ENCODE assay signal across 8 mouse cellular contexts in the genomic region with DNA sequence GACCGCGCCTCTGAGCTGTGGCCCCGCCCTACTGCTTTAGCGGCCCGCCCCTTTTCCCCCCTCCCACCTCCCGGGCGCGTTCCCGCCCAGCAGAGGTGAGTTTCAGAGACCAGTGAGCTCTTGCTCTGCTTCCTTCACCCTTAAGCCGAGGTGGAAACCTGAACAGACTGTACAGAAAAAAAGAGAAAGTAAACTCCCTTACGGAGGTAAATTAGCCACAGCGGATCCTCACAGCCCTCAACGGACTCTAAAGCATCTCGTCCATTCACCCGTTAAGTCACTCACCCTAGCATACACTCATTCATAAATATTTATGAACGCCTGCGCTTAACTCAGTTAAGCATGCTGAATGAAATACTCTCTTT. TPM values are rescaled to one million over a fixed set of nuclear protein-coding genes. Genes with fewer than 3 reads are reported as not detected.
DNase-seq lines count a peak whose midpoint lies in the region; ATAC-seq and TF ChIP-seq lines count a peak whose summit lies in the region.

No protein-coding gene starts in this region.

- H3K27me3 ChIP-seq in heart, postnatal 0 days (ENCODE audit: control insufficient read depth, insufficient read depth, low read length): no peaks in the 10 kb centered on the region
- no peaks in the 10 kb centered on the region for H3K27me3 ChIP-seq in hindbrain, embryonic 15.5 days
- H3K27me3 ChIP-seq in midbrain, embryonic 13.5 days: no peaks in the 10 kb centered on the region

- no peaks in the 10 kb centered on the region for H3K9me3 ChIP-seq in heart, postnatal 0 days (replicated peaks; ENCODE audit: control insufficient read depth, low read length)
- H3K9me3 ChIP-seq in hindbrain, embryonic 15.5 days: no peaks in the 10 kb centered on the region
- no peaks in the 10 kb centered on the region for H3K9me3 ChIP-seq in midbrain, embryonic 13.5 days

- ATAC-seq in heart, postnatal 0 days (ENCODE audit: insufficient read depth, low read depth): peak; percentile 14; the same call in 1 of the 2 replicates
- no peak for ATAC-seq in hindbrain, embryonic 15.5 days (ENCODE audit: low FRiP score, low read depth)
- peak; percentile 84 for ATAC-seq in midbrain, embryonic 13.5 days

- peak overlapping the region; percentile 69 for H3K27ac ChIP-seq in heart, postnatal 0 days (ENCODE audit: low read depth)
- H3K27ac ChIP-seq in bone marrow macrophage, adult 2 months (ENCODE audit: insufficient read depth, low read depth, low read length): no peak overlapping the region
- peak overlapping the region; percentile 90; the same call in 1 of the 2 replicates for H3K27ac ChIP-seq in hindbrain, embryonic 15.5 days (replicated peaks)
- peak overlapping the region; percentile 91 for H3K27ac ChIP-seq in midbrain, embryonic 13.5 days

- peaks cover 2% of the 10 kb centered on the region; the same call in 1 of the 2 replicates for H3K36me3 ChIP-seq in heart, postnatal 0 days (replicated peaks; ENCODE audit: control insufficient read depth, insufficient read depth, low read length)
- peaks cover 2% of the 10 kb centered on the region; the same call in 1 of the 2 replicates for H3K36me3 ChIP-seq in hindbrain, embryonic 15.5 days
- peaks cover 3% of the 10 kb centered on the region for H3K36me3 ChIP-seq in midbrain, embryonic 13.5 days

- TF ChIP-seq POLR2A in bone marrow macrophage, adult 2 months (IDR thresholded peaks at IDR 0.05; ENCODE audit: borderline replicate concordance, low read depth, low read length): no peak

- peak overlapping the region; percentile 91 for H3K4me3 ChIP-seq in heart, postnatal 0 days (ENCODE audit: low read depth, low read length)
- peak overlapping the region; percentile 80 for H3K4me3 ChIP-seq in bone marrow macrophage, adult 2 months (ENCODE audit: insufficient read depth, low read length)
- H3K4me3 ChIP-seq in hindbrain, embryonic 15.5 days: peak overlapping the region; percentile 88
- H3K4me3 ChIP-seq in midbrain, embryonic 13.5 days (replicated peaks): peak overlapping the region; percentile 81

- DNase-seq in heart, postnatal 0 days (ENCODE audit: low spot score): no peak
- no peak for DNase-seq in heart, postnatal 36 days
- DNase-seq in kidney, postnatal 10 days: no peak
- DNase-seq in cerebellum, postnatal 14 days: no peak
- no peak for DNase-seq in thymus, postnatal 0 days (ENCODE audit: low spot score)

- intact Hi-C loops in heart, postnatal 36 days (cut with DNase I): loop anchor here (1.0 to 5.0 kb wide), 3 partner anchors 68 to 189 kb away; partner anchors contain the start of genes Exo1 and Fh1

- peak overlapping the region; percentile 45 for H3K9ac ChIP-seq in heart, postnatal 0 days (replicated peaks; ENCODE audit: low read depth, low read length)
- H3K9ac ChIP-seq in hindbrain, embryonic 15.5 days: peak overlapping the region; percentile 18; the same call in 1 of the 2 replicates
- H3K9ac ChIP-seq in midbrain, embryonic 13.5 days (replicated peaks): no peak overlapping the region

- TF ChIP-seq CTCF in heart, postnatal 0 days (IDR thresholded peaks at IDR 0.05; ENCODE audit: low read depth): no peak
- TF ChIP-seq CTCF in bone marrow macrophage, adult 2 months (IDR thresholded peaks at IDR 0.05; ENCODE audit: low read depth, low read length): no peak

- under 1% methylated on average over 17 of the region's 17 CpGs for WGBS in heart, postnatal 0 days
- under 1% methylated on average over 17 of the region's 17 CpGs for WGBS in hindbrain, embryonic 15.5 days
- WGBS in midbrain, embryonic 13.5 days: 2% methylated on average over 17 of the region's 17 CpGs

- peak overlapping the region; percentile 98 for H3K4me2 ChIP-seq in heart, postnatal 0 days (ENCODE audit: low read depth, low read length)
- H3K4me2 ChIP-seq in hindbrain, embryonic 15.5 days: peak overlapping the region; percentile 90
- peak overlapping the region; percentile 77 for H3K4me2 ChIP-seq in midbrain, embryonic 13.5 days (replicated peaks)

- no peak for TF ChIP-seq EP300 in heart, postnatal 0 days (IDR thresholded peaks at IDR 0.05; ENCODE audit: low read depth)

- H3K4me1 ChIP-seq in heart, postnatal 0 days (ENCODE audit: control insufficient read depth, insufficient read depth): peaks cover 31% of the 10 kb centered on the region
- H3K4me1 ChIP-seq in bone marrow macrophage, adult 2 months (ENCODE audit: control insufficient read depth, insufficient read depth, low read length): peaks cover 3% of the 10 kb centered on the region; the same call in 1 of the 2 replicates
- H3K4me1 ChIP-seq in hindbrain, embryonic 15.5 days (replicated peaks): peaks cover 31% of the 10 kb centered on the region
- peaks cover 31% of the 10 kb centered on the region for H3K4me1 ChIP-seq in midbrain, embryonic 13.5 days (replicated peaks)

RNA-seq across cellular contexts. Expression of gene Chml, which starts 0.3 kb away (rescaled TPM):
- 5.2 and 11.4 TPM in 2 replicates for total RNA-seq in heart, postnatal 0 days (2014; rRNA removed; ENCODE audit: low replicate concordance)
- 1.8 and 1.9 TPM in 2 replicates for polyA plus RNA-seq in heart, postnatal 0 days (2015; fragmentation: Nextera tagmentation; extraction: Ambion mirVana)
- total RNA-seq in heart, postnatal 36 days (2021): 10 to 100 TPM; 10.1 to 10.6 TPM
- polyA plus RNA-seq in bone marrow macrophage, adult 2 months (2012; ENCODE audit: insufficient read depth, insufficient read length, missing spikeins): 9.4 and 9.6 TPM in 2 replicates
- 3.3 and 3.7 TPM in 2 replicates for polyA plus RNA-seq in hindbrain, embryonic 15.5 days (2015; fragmentation: Nextera tagmentation; extraction: Ambion mirVana)
- polyA plus RNA-seq in midbrain, embryonic 13.5 days (2015; fragmentation: Nextera tagmentation; extraction: Ambion mirVana): 3.6 and 4.1 TPM in 2 replicates
- polyA plus RNA-seq in thymus, postnatal 0 days (2015; fragmentation: Nextera tagmentation; extraction: Ambion mirVana): 1.7 and 1.8 TPM in 2 replicates

RNA-seq across cellular contexts. Expression of gene Opn3, which starts 0.4 kb away (rescaled TPM):
- total RNA-seq in heart, postnatal 0 days (2014; rRNA removed; ENCODE audit: low replicate concordance): 19.4 and 22.0 TPM in 2 replicates
- polyA plus RNA-seq in heart, postnatal 0 days (2015; fragmentation: Nextera tagmentation; extraction: Ambion mirVana): 6.7 and 7.6 TPM in 2 replicates
- 1 to 10 TPM; 7.2 to 9.9 TPM for total RNA-seq in heart, postnatal 36 days (2021)
- polyA plus RNA-seq in bone marrow macrophage, adult 2 months (2012; ENCODE audit: insufficient read depth, insufficient read length, missing spikeins): 5.7 and 7.6 TPM in 2 replicates
- polyA plus RNA-seq in hindbrain, embryonic 15.5 days (2015; fragmentation: Nextera tagmentation; extraction: Ambion mirVana): 8.1 and 8.7 TPM in 2 replicates
- polyA plus RNA-seq in midbrain, embryonic 13.5 days (2015; fragmentation: Nextera tagmentation; extraction: Ambion mirVana): 6.9 TPM in 2 replicates
- polyA plus RNA-seq in thymus, postnatal 0 days (2015; fragmentation: Nextera tagmentation; extraction: Ambion mirVana): 3.1 and 3.2 TPM in 2 replicates

RNA-seq across cellular contexts. Expression of gene Wdr64, which starts 5.4 kb away (rescaled TPM):
- total RNA-seq in heart, postnatal 0 days (2014; rRNA removed; ENCODE audit: low replicate concordance): not detected in 2 replicates
- not detected in 2 replicates for polyA plus RNA-seq in heart, postnatal 0 days (2015; fragmentation: Nextera tagmentation; extraction: Ambion mirVana)
- not detected for total RNA-seq in heart, postnatal 36 days (2021)
- not detected in 2 replicates for polyA plus RNA-seq in bone marrow macrophage, adult 2 months (2012; ENCODE audit: insufficient read depth, insufficient read length, missing spikeins)
- polyA plus RNA-seq in hindbrain, embryonic 15.5 days (2015; fragmentation: Nextera tagmentation; extraction: Ambion mirVana): 0.08 TPM in 1 of 2 replicates, not detected in the other
- polyA plus RNA-seq in midbrain, embryonic 13.5 days (2015; fragmentation: Nextera tagmentation; extraction: Ambion mirVana): not detected in 2 replicates
- polyA plus RNA-seq in thymus, postnatal 0 days (2015; fragmentation: Nextera tagmentation; extraction: Ambion mirVana): not detected in 2 replicates
